In the genomic region with DNA sequence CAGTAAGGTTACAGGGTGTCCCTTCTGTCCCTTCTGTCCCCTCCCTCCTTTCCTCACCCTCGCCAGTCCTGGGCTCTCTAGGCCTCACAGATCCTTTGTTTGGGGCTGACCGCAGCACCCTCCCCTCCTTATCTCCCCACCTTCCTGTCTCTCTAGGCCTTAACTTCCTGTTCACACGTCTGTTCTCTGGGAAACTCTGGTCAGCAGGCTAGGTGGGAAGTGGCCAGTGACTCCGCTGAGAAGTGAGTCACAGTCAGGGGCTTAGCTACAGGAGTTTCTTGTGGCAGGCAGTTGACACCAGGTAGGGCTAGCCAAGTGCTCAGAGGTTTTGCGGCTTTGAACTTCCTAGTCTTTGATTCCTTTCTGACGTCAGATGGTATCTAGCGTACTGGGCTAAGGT, we compare ENCODE assay signal across 10 mouse cellular contexts. TPM values are rescaled to one million over a fixed set of nuclear protein-coding genes. Genes with fewer than 3 reads are reported as not detected.
DNase-seq lines count a peak whose midpoint lies in the region; ATAC-seq lines count a peak whose summit lies in the region.
"Had no signal": no experiment of that assay in that cellular context is flagged by ENCODE, and none has a peak within 500 bp of the region (broad histone marks: within the 10 kb centered on the region; RNA-seq: fewer than 3 reads in every experiment).

No protein-coding gene starts in this region.

- no peak overlapping the region for H3K9ac ChIP-seq in neural tube, embryonic 15.5 days (replicated peaks)

- H3K4me2 ChIP-seq in neural tube, embryonic 15.5 days = no peak overlapping the region

- WGBS in limb, embryonic 10.5 days = 61% methylated on average over 7 of the region's 7 CpGs
- 76% methylated on average over 7 of the region's 7 CpGs for WGBS in neural tube, embryonic 15.5 days

- peak overlapping the region; percentile 56 for H3K27ac ChIP-seq in brown adipose tissue, adult 24 weeks (replicated peaks; ENCODE audit: low read depth, low read length)
- peak overlapping the region; percentile 22; the same call in 1 of the 2 replicates for H3K27ac ChIP-seq in limb, embryonic 10.5 days
- H3K27ac ChIP-seq in neural tube, embryonic 15.5 days (replicated peaks) = no peak overlapping the region
- H3K27ac ChIP-seq: hindbrain, embryonic 10.5 days had no signal

- no peak overlapping the region for H3K4me3 ChIP-seq in brown adipose tissue, adult 24 weeks (ENCODE audit: insufficient read depth, low read depth, low read length)
- H3K4me3 ChIP-seq in limb, embryonic 10.5 days = no peak overlapping the region
- no peak overlapping the region for H3K4me3 ChIP-seq in neural tube, embryonic 15.5 days (replicated peaks)
- H3K4me3 ChIP-seq: hindbrain, embryonic 10.5 days; myocyte had no signal

- peaks cover 43% of the 10 kb centered on the region for H3K4me1 ChIP-seq in brown adipose tissue, adult 24 weeks (ENCODE audit: control insufficient read depth, insufficient read depth, insufficient read length, low read length)
- peaks cover 44% of the 10 kb centered on the region for H3K4me1 ChIP-seq in limb, embryonic 10.5 days
- peaks cover 13% of the 10 kb centered on the region; the same call in 1 of the 2 replicates for H3K4me1 ChIP-seq in neural tube, embryonic 15.5 days

- peak; percentile 34 for DNase-seq in kidney, adult 9 months
- DNase-seq in kidney, postnatal 10 days = no peak
- no peak for DNase-seq in limb, embryonic 10.5 days (ENCODE audit: low spot score)
- DNase-seq in natural killer cell, adult 2 months (ENCODE audit: low spot score in 2 of 2) = peak; percentile 62 to 75
- DNase-seq in retina, embryonic 14.5 days (ENCODE audit: low spot score) = no peak
- no peak for DNase-seq in c-Kit-positive CD71-positive TER-119-positive erythroid progenitor cells, embryonic 14.5 days (ENCODE audit: low spot score)

- H3K36me3 ChIP-seq in limb, embryonic 10.5 days = peaks cover 61% of the 10 kb centered on the region
- no peaks in the 10 kb centered on the region for H3K36me3 ChIP-seq in neural tube, embryonic 15.5 days

- no peak for ATAC-seq in neural tube, embryonic 15.5 days (ENCODE audit: low FRiP score)

- no peaks in the 10 kb centered on the region for H3K27me3 ChIP-seq in limb, embryonic 10.5 days (ENCODE audit: low read depth, poor library complexity, severe bottlenecking)
- H3K27me3 ChIP-seq in neural tube, embryonic 15.5 days (replicated peaks) = no peaks in the 10 kb centered on the region

- H3K9me3 ChIP-seq in limb, embryonic 10.5 days (replicated peaks) = no peaks in the 10 kb centered on the region
- no peaks in the 10 kb centered on the region for H3K9me3 ChIP-seq in neural tube, embryonic 15.5 days (replicated peaks)
- H3K9me3 ChIP-seq: hindbrain, embryonic 10.5 days had no signal

RNA-seq across cellular contexts. Expression of a gene that starts 3.1 kb away (rescaled TPM):
- polyA plus RNA-seq in brown adipose tissue, adult 24 weeks (2012; ENCODE audit: insufficient read depth, insufficient read length, missing spikeins) = not detected in 2 replicates
- 4.2 and 5.9 TPM in 2 replicates for polyA plus RNA-seq in limb, embryonic 10.5 days (2016; fragmentation: Nextera tagmentation; extraction: Ambion mirVana)
- polyA plus RNA-seq in neural tube, embryonic 15.5 days (2015; fragmentation: Nextera tagmentation; extraction: Ambion mirVana) = 3.0 and 4.5 TPM in 2 replicates

RNA-seq across cellular contexts. Expression of a gene that starts 5.8 kb away (rescaled TPM):
- 7.1 and 8.7 TPM in 2 replicates for polyA plus RNA-seq in brown adipose tissue, adult 24 weeks (2012; ENCODE audit: insufficient read depth, insufficient read length, missing spikeins)
- 11.4 and 15.4 TPM in 2 replicates for polyA plus RNA-seq in limb, embryonic 10.5 days (2016; fragmentation: Nextera tagmentation; extraction: Ambion mirVana)
- polyA plus RNA-seq in neural tube, embryonic 15.5 days (2015; fragmentation: Nextera tagmentation; extraction: Ambion mirVana) = 6.3 and 10.2 TPM in 2 replicates

RNA-seq across cellular contexts. Expression of a gene that starts 8.8 kb away (rescaled TPM):
- not detected in 2 replicates for polyA plus RNA-seq in brown adipose tissue, adult 24 weeks (2012; ENCODE audit: insufficient read depth, insufficient read length, missing spikeins)
- polyA plus RNA-seq in limb, embryonic 10.5 days (2016; fragmentation: Nextera tagmentation; extraction: Ambion mirVana) = not detected in 2 replicates
- not detected in 2 replicates for polyA plus RNA-seq in neural tube, embryonic 15.5 days (2015; fragmentation: Nextera tagmentation; extraction: Ambion mirVana)

RNA-seq across cellular contexts. Expression of a gene that starts 8.8 kb away (rescaled TPM):
- polyA plus RNA-seq in brown adipose tissue, adult 24 weeks (2012; ENCODE audit: insufficient read depth, insufficient read length, missing spikeins) = 194 and 274 TPM in 2 replicates
- polyA plus RNA-seq in limb, embryonic 10.5 days (2016; fragmentation: Nextera tagmentation; extraction: Ambion mirVana) = 904 and 922 TPM in 2 replicates
- 197 and 409 TPM in 2 replicates for polyA plus RNA-seq in neural tube, embryonic 15.5 days (2015; fragmentation: Nextera tagmentation; extraction: Ambion mirVana)

RNA-seq across cellular contexts. Expression of a gene that starts 20.0 kb away (rescaled TPM):
- not detected in 2 replicates for polyA plus RNA-seq in brown adipose tissue, adult 24 weeks (2012; ENCODE audit: insufficient read depth, insufficient read length, missing spikeins)
- 27.9 and 43.1 TPM in 2 replicates for polyA plus RNA-seq in limb, embryonic 10.5 days (2016; fragmentation: Nextera tagmentation; extraction: Ambion mirVana)
- polyA plus RNA-seq in neural tube, embryonic 15.5 days (2015; fragmentation: Nextera tagmentation; extraction: Ambion mirVana) = 20.6 and 115 TPM in 2 replicates

Comparison
In these comparisons a context has a peak if more than half of its experiments do, and no peak if none do; other contexts are left out.
1. DNase-seq: peak in kidney, adult 9 months (single experiment) and natural killer cell, adult 2 months (2 of 2); none in kidney, postnatal 10 days (single experiment), limb, embryonic 10.5 days (single experiment), retina, embryonic 14.5 days (single experiment) and c-Kit-positive CD71-positive TER-119-positive erythroid progenitor cells, embryonic 14.5 days (single experiment).